Mouse (Mus musculus) adrenal gland, postnatal 14 days (tissue): ENCODE results near the gene Nckap5l. TPM values are rescaled to one million over a fixed set of nuclear protein-coding genes. Genes with fewer than 3 reads are reported as not detected.
A peak's percentile ranks its signal among the peaks of the same experiment; 100 is the strongest.

ENCODE experiments used
- DNase-seq: peaks from one replicate; pipeline ENCODE4 v3.0.0; 2021; ENCODE audit warnings: mixed read lengths
- long read RNA-seq, 2 experiments: library from polyadenylated mRNA; stranded (forward); transcript quantifications; one replicate each; pipeline ENCODE4 v2.0.0; 2021
- total RNA-seq: library from RNA; stranded (reverse); gene quantifications from 2 replicates; pipeline ENCODE4 v1.2.3, GENCODE M21; 2021

The Nckap5l gene
- total RNA-seq, result 25.6 and 29.0 TPM in 2 replicates
- long read RNA-seq, experiment 1, full-length matches to known transcripts, result 3 of 17 reads
- long read RNA-seq, experiment 1, partial matches to known transcripts, result 11 of 17 reads
- long read RNA-seq, experiment 1, other reads (novel, unspliced or antisense), result 3 of 17 reads
- long read RNA-seq, experiment 2, full-length matches to known transcripts, result 4 of 12 reads
- long read RNA-seq, experiment 2, partial matches to known transcripts, result 6 of 12 reads
- long read RNA-seq, experiment 2, other reads (novel, unspliced or antisense), result 2 of 12 reads

- DNase-seq, result peak; percentile 97
These were observed at the start of gene Nckap5l for GRCm38 (mm10) chr15:99457606-99458401. Gene Nckap5l (minus strand): TSS chr15:99457748.

- peak; percentile 65 for DNase-seq
These were observed 48.0 kb upstream of the Nckap5l start for GRCm38 (mm10) chr15:99505324-99506095.

GRCm38 (mm10) chr15:99503256-99503655 lies 45.7 kb upstream of the Nckap5l start:
- DNase-seq, result no peak

- peak; percentile 30 for DNase-seq
These were observed 44.8 kb upstream of the Nckap5l start for GRCm38 (mm10) chr15:99502311-99502831.

- peak; percentile 49 for DNase-seq
These were observed 44.0 kb upstream of the Nckap5l start for GRCm38 (mm10) chr15:99501292-99502260.

- DNase-seq, result no peak
These were observed 42.8 kb upstream of the Nckap5l start for GRCm38 (mm10) chr15:99500320-99500719.

GRCm38 (mm10) chr15:99499726-99500125 lies 42.2 kb upstream of the Nckap5l start:
- no peak for DNase-seq

- peak; percentile 84 for DNase-seq
These were observed 41.2 kb upstream of the Nckap5l start for GRCm38 (mm10) chr15:99498781-99499180.

GRCm38 (mm10) chr15:99498356-99498755 lies 40.8 kb upstream of the Nckap5l start:
- DNase-seq, result no peak

- DNase-seq, result peak; percentile 87
These were observed 40.1 kb upstream of the Nckap5l start for GRCm38 (mm10) chr15:99497527-99498242.

- peak; percentile 77 for DNase-seq
These were observed 39.5 kb upstream of the Nckap5l start for GRCm38 (mm10) chr15:99497061-99497460.

GRCm38 (mm10) chr15:99484745-99485144 lies 27.2 kb upstream of the Nckap5l start:
- no peak for DNase-seq

- DNase-seq, result no peak
These were observed 18.3 kb upstream of the Nckap5l start for GRCm38 (mm10) chr15:99475814-99476213.

- DNase-seq, result peak; percentile 95
These were observed 17.0 kb upstream of the Nckap5l start, which contains the start of gene Bcdin3d for GRCm38 (mm10) chr15:99474576-99474926. Gene Bcdin3d (minus strand): TSS chr15:99474730.

GRCm38 (mm10) chr15:99473801-99474575 lies 16.4 kb upstream of the Nckap5l start:
- peak; percentile 86 for DNase-seq

- DNase-seq, result no peak
These were observed 15.4 kb upstream of the Nckap5l start for GRCm38 (mm10) chr15:99472972-99473371.

- DNase-seq, result no peak
These were observed 14.1 kb upstream of the Nckap5l start for GRCm38 (mm10) chr15:99471677-99472063.

- DNase-seq, result peak; percentile 75
These were observed 13.6 kb upstream of the Nckap5l start for GRCm38 (mm10) chr15:99470971-99471676.

- peak; percentile 52 for DNase-seq
These were observed 12.7 kb upstream of the Nckap5l start for GRCm38 (mm10) chr15:99470224-99470761.
